Mouse (Mus musculus): ENCODE results near the gene Barhl1. TPM values are rescaled to one million over a fixed set of nuclear protein-coding genes. Genes with fewer than 3 reads are reported as not detected.
A peak's percentile ranks its signal among the peaks of the same experiment; 100 is the strongest.

The Barhl1 gene
- total and polyA plus RNA-seq, 2 experiments, result 0.32 TPM; not detected in 1

DNA sequence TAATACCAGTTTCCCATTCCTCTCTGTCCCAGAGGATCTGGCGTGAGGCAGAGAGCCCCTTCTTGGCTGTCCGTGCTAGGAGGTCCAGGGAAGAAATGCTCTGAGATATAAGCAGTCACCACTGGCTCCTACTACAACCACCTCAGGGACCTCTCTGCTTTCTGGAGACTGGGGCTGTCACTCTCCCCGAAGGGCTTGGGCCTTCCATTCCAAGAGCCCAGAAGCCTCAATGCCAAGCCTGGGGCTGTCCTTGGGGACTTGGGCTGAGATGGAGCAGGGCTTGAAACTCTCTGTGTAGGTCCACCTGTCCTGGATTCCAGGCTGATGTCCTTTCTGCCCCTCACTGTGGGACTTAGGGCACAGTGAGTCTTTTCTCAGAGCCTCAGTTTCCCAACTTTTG, 5.6 kb downstream of the Barhl1 start:
- Histone ChIP-seq H3K4me3 (ENCODE audit: insufficient read depth, low read depth, low read length) (no peak overlapping the region), H3K79me2 (ENCODE audit: control insufficient read depth, insufficient read depth, low read length) (no peaks in the 10 kb centered on the region)
- DNase-seq (ENCODE audit: extremely low read depth, low read depth, low spot score), result no peak

DNA sequence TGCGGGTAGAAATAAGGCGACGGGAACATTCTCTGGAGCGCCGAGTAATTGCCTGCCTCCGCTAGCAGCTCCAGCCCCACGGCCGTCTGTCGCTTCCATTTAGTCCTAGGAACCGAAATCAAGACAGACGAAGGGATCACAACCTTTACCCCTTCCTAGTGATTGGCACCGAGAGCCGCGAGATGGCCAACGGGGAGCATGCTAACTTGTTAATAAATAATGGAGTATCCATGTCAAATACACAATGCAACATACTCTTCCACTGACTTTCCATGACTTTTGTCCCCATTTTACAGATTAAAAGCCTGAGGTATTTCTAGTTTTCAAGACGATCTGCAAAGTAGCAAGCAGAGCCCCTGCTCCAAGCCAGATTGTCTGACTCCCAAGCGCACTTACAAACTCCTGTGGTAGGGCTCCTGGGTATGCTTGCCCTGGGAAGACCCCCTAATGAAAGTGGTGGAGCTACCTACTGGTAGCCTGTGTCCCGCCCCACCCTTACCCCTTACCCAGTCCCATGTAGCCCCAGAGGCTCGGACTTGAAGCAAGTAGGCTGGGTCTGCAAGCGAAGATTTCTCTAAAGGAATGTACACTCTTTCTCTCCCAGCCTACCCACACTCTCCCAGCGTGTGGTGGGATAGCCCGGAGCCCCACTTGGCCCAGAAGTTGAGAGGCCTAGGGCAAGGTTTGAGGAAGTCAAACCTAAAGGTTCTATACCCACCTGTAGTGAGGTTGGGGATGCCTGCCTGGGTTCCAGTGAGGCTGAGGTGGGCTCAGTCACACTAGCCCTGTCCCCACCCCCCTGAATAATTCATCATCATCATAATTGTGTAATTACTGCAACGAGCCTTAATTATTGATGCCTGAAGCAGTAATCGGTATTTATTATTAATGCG, 6.4 kb downstream of the Barhl1 start:
- no peak overlapping the region for H3K27ac ChIP-seq (replicated peaks; ENCODE audit: insufficient read depth, low read depth, low read length)
- peak overlapping the region; percentile 55; the same call in 1 of the 2 replicates for H3K4me3 ChIP-seq (ENCODE audit: insufficient read depth, low read depth, low read length)
- H3K79me2 ChIP-seq (ENCODE audit: control insufficient read depth, insufficient read depth, low read length), result no peaks in the 10 kb centered on the region
- peaks cover 24% of the 10 kb centered on the region for H3K27me3 ChIP-seq (ENCODE audit: control insufficient read depth, insufficient read depth, low read length)
- peak; percentile 83 for DNase-seq (ENCODE audit: extremely low read depth, low read depth, low spot score)
- H3K9ac ChIP-seq (ENCODE audit: low read depth, low read length), result peak overlapping the region; percentile 42
- no peaks in the 10 kb centered on the region for H3K36me3 ChIP-seq (ENCODE audit: control insufficient read depth, insufficient read depth, low read length)
- H3K4me1 ChIP-seq (ENCODE audit: control insufficient read depth, insufficient read depth, low read length), result peaks cover 9% of the 10 kb centered on the region; the same call in 1 of the 2 replicates
- TF ChIP-seq CTCF (IDR thresholded peaks at IDR 0.05; ENCODE audit: low read depth, low read length) (no peak), POLR2A (IDR thresholded peaks at IDR 0.05; ENCODE audit: extremely low read depth, insufficient read depth, low read length) (no peak)
- WGBS, result 14% methylated on average over 25 of the region's 25 CpGs

More for the DNA sequence above, 5.6 kb downstream of the Barhl1 start:
- H3K4me1 ChIP-seq (ENCODE audit: control insufficient read depth, insufficient read depth, low read length), result peaks cover 6% of the 10 kb centered on the region; the same call in 1 of the 2 replicates
- TF ChIP-seq POLR2A (IDR thresholded peaks at IDR 0.05; ENCODE audit: extremely low read depth, insufficient read depth, low read length) (no peak), CTCF (IDR thresholded peaks at IDR 0.05; ENCODE audit: low read depth, low read length) (no peak)
- no peak overlapping the region for H3K27ac ChIP-seq (replicated peaks; ENCODE audit: insufficient read depth, low read depth, low read length)
- H3K36me3 ChIP-seq (ENCODE audit: control insufficient read depth, insufficient read depth, low read length), result no peaks in the 10 kb centered on the region
- H3K27me3 ChIP-seq (ENCODE audit: control insufficient read depth, insufficient read depth, low read length), result peaks cover 32% of the 10 kb centered on the region
- WGBS, result 44% methylated on average over 3 of the region's 3 CpGs
- no peak overlapping the region for H3K9ac ChIP-seq (ENCODE audit: low read depth, low read length)

DNA sequence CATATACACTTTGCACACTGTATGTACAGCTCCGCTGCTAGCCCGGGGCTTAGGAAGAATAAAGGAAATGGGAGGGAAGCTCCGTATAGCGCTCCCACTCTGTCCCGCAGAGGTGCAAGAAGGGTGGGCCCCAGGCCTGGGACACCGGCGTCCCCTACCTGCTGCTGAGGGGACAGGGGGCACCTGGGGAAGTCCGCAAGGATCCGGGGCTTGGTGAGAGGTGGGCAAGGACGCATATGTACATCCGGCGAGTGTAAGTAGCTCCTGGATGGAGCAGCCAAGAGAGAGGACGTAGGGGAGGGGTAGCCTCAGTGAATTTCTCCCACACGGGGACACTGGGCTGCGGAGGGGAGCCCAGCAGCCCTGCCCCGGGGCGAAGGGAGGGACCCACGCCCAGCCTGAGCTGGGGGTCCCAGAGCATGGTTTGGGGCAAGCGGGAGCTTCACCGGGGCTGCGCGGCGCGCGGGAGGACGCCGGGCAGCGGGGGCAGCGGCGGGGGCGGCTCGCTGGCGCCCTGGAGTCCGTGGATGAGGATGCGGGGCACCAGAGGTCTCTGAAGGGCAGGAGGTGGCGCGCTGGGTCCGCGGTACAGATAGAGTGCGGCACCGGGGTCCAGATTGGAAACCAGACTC, 7.2 kb downstream of the Barhl1 start:
- Histone ChIP-seq H3K79me2 (ENCODE audit: control insufficient read depth, insufficient read depth, low read length) (no peaks in the 10 kb centered on the region), H3K27ac (replicated peaks; ENCODE audit: insufficient read depth, low read depth, low read length) (no peak overlapping the region), H3K9ac (ENCODE audit: low read depth, low read length) (peak overlapping the region; percentile 42), H3K36me3 (ENCODE audit: control insufficient read depth, insufficient read depth, low read length) (no peaks in the 10 kb centered on the region), H3K4me3 (ENCODE audit: insufficient read depth, low read depth, low read length) (peak overlapping the region; percentile 55; the same call in 1 of the 2 replicates), H3K4me1 (ENCODE audit: control insufficient read depth, insufficient read depth, low read length) (peaks cover 9% of the 10 kb centered on the region; the same call in 1 of the 2 replicates), H3K27me3 (ENCODE audit: control insufficient read depth, insufficient read depth, low read length) (peaks cover 18% of the 10 kb centered on the region)
- DNase-seq (ENCODE audit: extremely low read depth, low read depth, low spot score), result peak; percentile 16
- WGBS, result 4% methylated on average over 41 of the region's 41 CpGs
- TF ChIP-seq POLR2A (IDR thresholded peaks at IDR 0.05; ENCODE audit: extremely low read depth, insufficient read depth, low read length) (no peak), CTCF (IDR thresholded peaks at IDR 0.05; ENCODE audit: low read depth, low read length) (no peak)

DNA sequence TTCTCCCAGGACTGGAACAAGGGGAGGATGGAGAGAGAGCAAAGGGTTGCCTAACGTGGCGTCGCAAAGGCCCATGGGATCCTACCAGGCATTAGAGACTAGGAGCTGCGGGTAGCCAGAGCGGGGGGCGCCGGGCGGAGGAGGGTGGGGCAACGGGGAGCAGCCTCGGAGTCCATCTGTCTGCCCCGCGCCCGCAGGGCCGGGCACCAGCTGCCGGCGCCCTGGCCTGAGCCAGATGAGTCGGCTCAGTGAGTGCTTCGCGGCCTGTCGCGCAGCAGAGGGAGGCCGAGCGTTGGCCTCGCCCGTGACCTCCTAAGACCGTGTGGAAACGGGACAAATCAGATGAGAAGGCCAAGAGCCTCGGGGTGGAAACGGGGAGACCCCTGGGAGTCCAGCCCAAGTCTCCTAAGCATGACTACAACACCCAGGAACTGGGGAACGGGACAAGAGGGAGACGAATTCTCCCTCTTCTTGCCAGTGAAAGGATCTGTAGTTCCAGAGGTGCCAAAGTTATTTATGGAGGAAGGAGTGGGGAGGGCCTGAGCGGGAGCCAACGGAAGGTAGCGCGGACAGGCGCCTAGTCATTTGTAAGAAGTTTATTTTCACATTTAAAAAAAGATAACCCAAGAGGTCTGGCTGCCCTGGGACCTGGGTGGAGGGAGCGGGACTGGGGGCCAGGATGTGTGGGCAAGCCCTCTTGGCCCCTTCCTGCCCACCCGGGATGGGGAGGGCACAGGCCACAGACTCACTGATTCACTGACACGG, 7.9 kb downstream of the Barhl1 start:
- Histone ChIP-seq H3K36me3 (ENCODE audit: control insufficient read depth, insufficient read depth, low read length) (no peaks in the 10 kb centered on the region), H3K4me1 (ENCODE audit: control insufficient read depth, insufficient read depth, low read length) (peaks cover 9% of the 10 kb centered on the region; the same call in 1 of the 2 replicates), H3K4me3 (ENCODE audit: insufficient read depth, low read depth, low read length) (peak overlapping the region; percentile 17; the same call in 1 of the 2 replicates), H3K79me2 (ENCODE audit: control insufficient read depth, insufficient read depth, low read length) (no peaks in the 10 kb centered on the region), H3K27ac (replicated peaks; ENCODE audit: insufficient read depth, low read depth, low read length) (no peak overlapping the region), H3K9ac (ENCODE audit: low read depth, low read length) (peak overlapping the region; percentile 23), H3K27me3 (ENCODE audit: control insufficient read depth, insufficient read depth, low read length) (peaks cover 15% of the 10 kb centered on the region)
- 6% methylated on average over 39 of the region's 39 CpGs for WGBS
- peak; percentile 52 for DNase-seq (ENCODE audit: extremely low read depth, low read depth, low spot score)
- TF ChIP-seq POLR2A (IDR thresholded peaks at IDR 0.05; ENCODE audit: extremely low read depth, insufficient read depth, low read length) (no peak), CTCF (IDR thresholded peaks at IDR 0.05; ENCODE audit: low read depth, low read length) (no peak)

DNA sequence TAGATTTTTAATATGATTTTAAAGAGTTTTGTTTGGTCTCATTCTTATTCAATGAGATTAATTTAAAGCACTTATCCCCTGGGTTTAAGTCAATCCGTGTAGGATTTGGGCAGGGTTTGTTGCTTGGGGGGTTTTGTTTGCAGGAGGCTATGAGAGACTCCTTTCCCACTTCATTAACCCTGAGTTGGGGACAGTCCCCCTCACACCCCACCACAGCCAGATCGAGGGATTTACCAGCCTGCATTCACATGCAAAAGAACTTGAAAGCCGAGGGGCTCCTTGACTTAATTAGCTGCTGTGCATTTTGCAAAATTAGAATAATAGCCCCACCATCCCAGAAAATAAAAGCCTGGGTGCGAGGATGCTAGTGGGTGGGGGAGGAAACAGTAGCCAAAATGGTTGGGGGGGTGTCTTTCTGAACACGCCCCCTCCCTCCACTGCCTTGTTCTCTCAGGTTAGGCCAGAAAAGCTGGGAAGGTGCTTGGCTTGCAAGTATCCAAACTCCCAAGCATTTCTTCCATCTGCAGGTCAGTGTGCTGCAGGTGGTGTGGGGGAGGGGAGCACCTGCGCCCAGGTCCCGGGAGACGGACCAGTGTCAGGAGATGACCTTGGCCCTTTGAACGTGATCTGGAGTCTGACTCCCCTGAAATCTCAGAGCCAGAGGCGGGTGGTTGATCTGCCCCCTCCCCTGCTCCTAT, 8.6 kb downstream of the Barhl1 start:
- DNase-seq (ENCODE audit: extremely low read depth, low read depth, low spot score), result peak; percentile 46
- H3K4me3 ChIP-seq (ENCODE audit: insufficient read depth, low read depth, low read length), result 0 out of 2 replicates have a peak overlapping the region, but pooled peaks have one; percentile 8
- H3K27ac ChIP-seq (replicated peaks; ENCODE audit: insufficient read depth, low read depth, low read length), result no peak overlapping the region
- TF ChIP-seq POLR2A (IDR thresholded peaks at IDR 0.05; ENCODE audit: extremely low read depth, insufficient read depth, low read length), result no peak
- TF ChIP-seq CTCF (IDR thresholded peaks at IDR 0.05; ENCODE audit: low read depth, low read length), result no peak
- no peak overlapping the region for H3K9ac ChIP-seq (ENCODE audit: low read depth, low read length)
- no peaks in the 10 kb centered on the region for H3K79me2 ChIP-seq (ENCODE audit: control insufficient read depth, insufficient read depth, low read length)
- H3K4me1 ChIP-seq (ENCODE audit: control insufficient read depth, insufficient read depth, low read length), result peaks cover 9% of the 10 kb centered on the region; the same call in 1 of the 2 replicates
- H3K27me3 ChIP-seq (ENCODE audit: control insufficient read depth, insufficient read depth, low read length), result peaks cover 15% of the 10 kb centered on the region
- WGBS, result 26% methylated on average over 10 of the region's 10 CpGs
- no peaks in the 10 kb centered on the region for H3K36me3 ChIP-seq (ENCODE audit: control insufficient read depth, insufficient read depth, low read length)

All from liver, adult 2 months (tissue).